23 mouse cellular contexts compared by ENCODE assay signal in the genomic region with DNA sequence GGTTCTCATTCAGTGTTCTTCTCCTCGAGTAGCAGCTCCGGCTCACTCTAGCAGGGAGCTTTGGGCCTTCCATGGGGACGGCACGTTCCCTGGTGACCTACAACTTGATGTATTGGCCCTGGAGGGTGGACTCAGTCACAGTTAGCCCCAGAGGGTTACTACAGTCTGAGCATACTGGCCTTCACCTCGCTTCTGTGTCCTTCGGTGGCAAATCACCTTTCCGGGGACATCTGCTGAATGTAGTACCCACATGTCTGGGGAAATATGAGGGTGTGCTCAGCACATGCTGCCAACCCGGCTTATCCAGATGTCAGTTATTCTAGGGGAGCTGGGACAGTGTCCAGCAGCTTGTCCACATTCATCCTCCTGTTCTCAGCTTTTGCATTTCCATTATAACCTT. TPM values are rescaled to one million over a fixed set of nuclear protein-coding genes. Genes with fewer than 3 reads are reported as not detected.
DNase-seq lines count a peak whose midpoint lies in the region; ATAC-seq and TF ChIP-seq lines count a peak whose summit lies in the region.
"Had no signal": no experiment of that assay in that cellular context is flagged by ENCODE, and none has a peak within 500 bp of the region (broad histone marks: within the 10 kb centered on the region; RNA-seq: fewer than 3 reads in every experiment).

No protein-coding gene starts in this region.

- no peak overlapping the region for H3K9ac ChIP-seq in heart, adult 2 months (ENCODE audit: low read depth, low read length)
- no peak overlapping the region for H3K9ac ChIP-seq in neural tube, embryonic 13.5 days
- no peak overlapping the region for H3K9ac ChIP-seq in midbrain, embryonic 13.5 days (replicated peaks)
- H3K9ac ChIP-seq: forebrain, embryonic 13.5 days; hindbrain, embryonic 14.5 days; limb, embryonic 12.5 days; lung, embryonic 15.5 days; neural tube, embryonic 12.5 days had no signal

- H3K27ac ChIP-seq in heart, adult 2 months = peak overlapping the region; percentile 64
- H3K27ac ChIP-seq in neural tube, embryonic 13.5 days (replicated peaks) = 0 out of 2 replicates have a peak overlapping the region, but pooled peaks have one; percentile 30
- H3K27ac ChIP-seq in midbrain, embryonic 13.5 days = no peak overlapping the region
- H3K27ac ChIP-seq: forebrain, embryonic 13.5 days; hindbrain, embryonic 14.5 days; layer of hippocampus, adult 2 months; left cerebral cortex, adult 2 months; limb, embryonic 12.5 days; midbrain, embryonic 10.5 days; neural tube, embryonic 12.5 days had no signal

- H3K4me3 ChIP-seq in heart, adult 2 months = no peak overlapping the region
- H3K4me3 ChIP-seq in neural tube, embryonic 13.5 days = no peak overlapping the region
- no peak overlapping the region for H3K4me3 ChIP-seq in midbrain, embryonic 13.5 days (replicated peaks)
- H3K4me3 ChIP-seq: forebrain, embryonic 13.5 days; layer of hippocampus, adult 2 months; left cerebral cortex, adult 2 months; limb, embryonic 12.5 days; lung, embryonic 15.5 days; midbrain, embryonic 10.5 days; neural tube, embryonic 12.5 days had no signal

- TF ChIP-seq EP300 in heart, adult 2 months (IDR thresholded peaks at IDR 0.05; ENCODE audit: insufficient read depth, low read depth, low read length) = no peak

- H3K79me2 ChIP-seq in heart, adult 2 months (replicated peaks; ENCODE audit: control insufficient read depth, insufficient read depth, low read length) = no peaks in the 10 kb centered on the region

- no peaks in the 10 kb centered on the region for H3K27me3 ChIP-seq in heart, adult 2 months (ENCODE audit: control insufficient read depth, insufficient read depth, low read length)
- H3K27me3 ChIP-seq in neural tube, embryonic 13.5 days = no peaks in the 10 kb centered on the region
- no peaks in the 10 kb centered on the region for H3K27me3 ChIP-seq in midbrain, embryonic 13.5 days
- H3K27me3 ChIP-seq: forebrain, embryonic 13.5 days; limb, embryonic 12.5 days; lung, embryonic 15.5 days; neural tube, embryonic 12.5 days had no signal

- H3K36me3 ChIP-seq in heart, adult 2 months (ENCODE audit: control insufficient read depth, insufficient read depth, low read length) = no peaks in the 10 kb centered on the region
- H3K36me3 ChIP-seq in neural tube, embryonic 13.5 days = no peaks in the 10 kb centered on the region
- no peaks in the 10 kb centered on the region for H3K36me3 ChIP-seq in midbrain, embryonic 13.5 days
- H3K36me3 ChIP-seq: G1E; neural tube, embryonic 12.5 days had no signal

- no peaks in the 10 kb centered on the region for H3K9me3 ChIP-seq in neural tube, embryonic 13.5 days
- no peaks in the 10 kb centered on the region for H3K9me3 ChIP-seq in midbrain, embryonic 13.5 days
- H3K9me3 ChIP-seq: forebrain, embryonic 13.5 days; limb, embryonic 12.5 days; lung, embryonic 15.5 days; midbrain, embryonic 10.5 days; neural tube, embryonic 12.5 days had no signal

- peaks cover 2% of the 10 kb centered on the region; the same call in 1 of the 2 replicates for H3K4me1 ChIP-seq in heart, adult 2 months (ENCODE audit: control insufficient read depth, insufficient read depth, low read length)
- peaks cover 31% of the 10 kb centered on the region for H3K4me1 ChIP-seq in neural tube, embryonic 13.5 days (replicated peaks)
- H3K4me1 ChIP-seq in midbrain, embryonic 13.5 days (replicated peaks) = no peaks in the 10 kb centered on the region
- H3K4me1 ChIP-seq: forebrain, embryonic 13.5 days; neural tube, embryonic 12.5 days had no signal

- 54% methylated on average over 8 of the region's 8 CpGs for WGBS in heart, adult 2 months
- WGBS in neural tube, embryonic 13.5 days = 77% methylated on average over 8 of the region's 8 CpGs
- 90% methylated on average over 8 of the region's 8 CpGs for WGBS in midbrain, embryonic 13.5 days

- no peak for TF ChIP-seq CTCF in heart, adult 2 months (IDR thresholded peaks at IDR 0.05)

- TF ChIP-seq POLR2A in heart, adult 2 months (IDR thresholded peaks at IDR 0.05; ENCODE audit: insufficient read depth, low read depth, low read length) = no peak

- no peak overlapping the region for H3K4me2 ChIP-seq in neural tube, embryonic 13.5 days
- no peak overlapping the region for H3K4me2 ChIP-seq in midbrain, embryonic 13.5 days (replicated peaks)
- H3K4me2 ChIP-seq: forebrain, embryonic 13.5 days; hindbrain, embryonic 14.5 days; limb, embryonic 12.5 days; lung, embryonic 15.5 days; neural tube, embryonic 12.5 days had no signal

- no peak for ATAC-seq in neural tube, embryonic 13.5 days (ENCODE audit: low read depth)
- ATAC-seq in midbrain, embryonic 13.5 days = no peak
- ATAC-seq: forebrain, embryonic 13.5 days; midbrain, embryonic 16.5 days had no signal

- intact Hi-C loops in heart, adult 2 months (cut with DNase I) = no loop called here

- peak; percentile 59 for DNase-seq in adrenal gland, postnatal 14 days
- no peak for DNase-seq in adrenal gland, postnatal 25 days
- peak in 1 of 2 experiments; percentile 55 for DNase-seq in heart, adult 2 months
- no peak for DNase-seq in heart, adult 8-10 months (ENCODE audit: low spot score)
- no peak for DNase-seq in neural tube, embryonic 10.5 days (ENCODE audit: extremely low spot score, low spot score)
- no peak for DNase-seq in urinary bladder, adult 2 months (ENCODE audit: low spot score)
- DNase-seq: cerebellum, adult 8-10 months; cerebellum, postnatal 36 days; gastrocnemius, postnatal 25 days; kidney, adult 2 months; kidney, postnatal 36 days had no signal

RNA-seq across cellular contexts. Expression of gene Smyd2, which starts 48.6 kb away (rescaled TPM):
- total RNA-seq in adrenal gland, postnatal 14 days (2021) = 64.7 and 76.2 TPM in 2 replicates
- 74.5 and 80.8 TPM in 2 replicates for total RNA-seq in adrenal gland, postnatal 25 days (2021)
- total RNA-seq in heart, adult 2 months (2021) = 10 to 100 TPM; 81.5 to 99.2 TPM
- 117 and 142 TPM in 2 replicates for polyA plus RNA-seq in heart, adult 2 months (2012; rRNA removed)
- 100 to 1,000 TPM in 2 of 4 experiments, 10 to 100 TPM in 2; 83.0 to 114 (median 106) TPM for total RNA-seq in heart, adult 8-10 months (2022)
- polyA plus RNA-seq in neural tube, embryonic 13.5 days (2015; fragmentation: Nextera tagmentation; extraction: Ambion mirVana) = 58.6 and 73.1 TPM in 2 replicates
- polyA plus RNA-seq in urinary bladder, adult 2 months (2012; rRNA removed) = 60.7 and 70.8 TPM in 2 replicates
- polyA plus RNA-seq in midbrain, embryonic 13.5 days (2015; fragmentation: Nextera tagmentation; extraction: Ambion mirVana) = 44.2 and 45.0 TPM in 2 replicates
- total RNA-seq: G1E had no signal
- polyA plus RNA-seq: G1E had no signal
